Mouse (Mus musculus): ENCODE measurements at regions not wholly inside any gene's neighbourhood (a gene's known extent, or its start where the extent isn't known, plus 50 kb on each side); places are given as distances from the start of the nearest gene placed in this dataset.

DNA sequence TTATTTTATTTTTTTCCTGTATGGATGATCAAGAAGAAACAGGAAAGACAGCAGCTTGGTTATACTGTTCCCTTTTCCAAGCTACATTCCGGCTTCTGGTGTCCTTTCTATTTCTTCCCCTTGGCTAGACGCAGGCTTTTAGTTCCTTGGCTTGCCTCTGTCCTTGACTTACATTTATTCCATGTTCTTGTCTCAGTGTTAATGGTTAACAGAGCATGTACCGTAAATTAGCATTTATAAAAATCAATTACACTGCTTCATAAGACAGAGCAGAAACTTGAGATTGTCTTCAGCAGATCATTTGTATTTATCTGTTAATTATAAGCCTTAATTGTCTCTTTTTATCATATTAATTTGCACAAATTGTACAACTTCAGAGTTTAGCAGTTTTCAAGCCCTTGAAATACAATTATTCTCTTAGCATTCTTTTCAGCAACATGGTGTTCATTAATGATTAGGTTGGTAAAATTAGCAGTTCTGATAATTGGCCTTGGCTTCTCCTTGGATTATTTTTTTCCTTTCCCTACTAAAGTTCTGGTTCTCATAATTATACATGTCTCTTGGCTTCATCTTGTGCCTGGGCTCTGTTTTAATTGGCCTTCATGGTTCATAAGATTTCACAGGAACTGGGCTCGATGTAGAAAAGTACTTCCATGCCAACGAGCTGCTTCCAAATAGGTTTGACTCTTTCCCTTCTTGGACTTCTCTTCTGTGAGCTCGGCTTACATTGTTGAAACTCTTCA is 215.4 kb downstream of the Sptssa start:
- no peak for TF ChIP-seq CTCF (IDR thresholded peaks at IDR 0.05)
- TF ChIP-seq POLR2A (IDR thresholded peaks at IDR 0.05; ENCODE audit: insufficient read depth, low read depth, low read length) = no peak
- no peak for TF ChIP-seq EP300 (IDR thresholded peaks at IDR 0.05; ENCODE audit: insufficient read depth, low read depth, low read length)
